Mouse (Mus musculus) ES-E14 (cell line): ENCODE results near the gene Zfp652.

Experiments used
- CHD2 ChIP-seq: IDR thresholded peaks from 2 replicates; pipeline ENCODE4 v1.6.1; 2014; ENCODE audit warnings: mild to moderate bottlenecking, low read depth, low read length, inconsistent platforms
- HCFC1 ChIP-seq: IDR thresholded peaks from 2 replicates; pipeline ENCODE4 v1.6.1; 2012; ENCODE audit warnings: low read length, inconsistent platforms, borderline replicate concordance; ENCODE audit not compliant: insufficient read depth
- MAFK ChIP-seq: IDR thresholded peaks from 2 replicates; pipeline ENCODE4 v1.6.1; 2014; ENCODE audit warnings: mild to moderate bottlenecking, low read depth, low read length, inconsistent platforms; ENCODE audit not compliant: insufficient read depth
- ZC3H11A ChIP-seq: IDR thresholded peaks from 2 replicates; pipeline ENCODE4 v1.6.1; 2012; ENCODE audit warnings: low read depth, mild to moderate bottlenecking, inconsistent platforms, low read length, borderline replicate concordance
- ZNF384 ChIP-seq: IDR thresholded peaks from 2 replicates; pipeline ENCODE4 v1.6.1; 2012; ENCODE audit warnings: low read depth, low read length, inconsistent platforms

- TF ChIP-seq ZC3H11A (no peak), CHD2 (no peak), HCFC1 (no peak), MAFK (no peak), ZNF384 (no peak)
These were observed 45.3 kb upstream of the Zfp652 start for GRCm38 (mm10) chr11:95667177-95667576.
